Mouse (Mus musculus): Measurements from ENCODE around the gene Snrpf. TPM values are rescaled to one million over a fixed set of nuclear protein-coding genes. Genes with fewer than 3 reads are reported as not detected.

Snrpf gene
- total RNA-seq (2014; fragmentation: Nextera tagmentation) (53.5 and 54.7 TPM in 2 replicates), total RNA-seq (2017) (62.8 and 85.8 TPM in 2 replicates), polyA plus RNA-seq (2012) (138 and 149 TPM in 2 replicates)

DNA sequence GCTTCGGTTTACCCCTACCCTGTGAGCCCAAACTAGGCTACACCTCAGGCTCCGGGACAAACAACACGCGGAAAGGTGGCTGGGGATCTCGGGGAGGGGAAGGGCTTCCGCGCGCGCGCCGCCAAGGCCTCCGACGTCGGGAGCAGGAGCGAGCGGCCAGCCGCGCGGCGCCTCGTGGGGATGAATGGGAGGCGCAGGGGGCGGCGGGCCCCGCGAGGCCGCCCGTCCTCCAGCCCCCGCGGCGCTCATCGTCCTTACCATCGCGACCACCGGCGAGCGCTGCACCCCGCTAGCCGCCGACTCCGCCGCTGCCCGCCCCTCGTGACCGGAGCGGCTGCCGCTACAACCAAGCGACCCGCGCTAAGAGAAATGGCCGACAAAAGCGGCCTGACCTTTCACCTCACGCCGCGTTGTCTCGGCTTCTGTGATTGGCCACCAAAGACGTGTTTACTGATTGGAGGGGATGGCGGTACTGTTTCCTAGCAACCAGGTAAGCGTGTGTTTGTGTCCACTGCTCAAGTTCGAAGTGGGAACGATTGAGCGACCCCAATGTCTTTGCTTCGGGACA lies at the start of gene Snrpf:
Snrpf (minus strand) TSS at position 426 of the 568 bp plus-strand sequence.
- peak within 1 kb of the TSS; percentile 85 for H3K4me3 ChIP-seq (ENCODE audit: low read depth, low read length)
- peak; percentile 90 for DNase-seq (ENCODE audit: low spot score)
- H3K27me3 ChIP-seq (ENCODE audit: insufficient read depth, low read length) = peaks cover 2% of the 10 kb centered on the region; the same call in 1 of the 2 replicates
- TF ChIP-seq GATA1 (IDR thresholded peaks at IDR 0.05; ENCODE audit: borderline replicate concordance, low read length) (no peak), CTCF (IDR thresholded peaks at IDR 0.05; ENCODE audit: low read depth, low read length) (no peak), POLR2AphosphoS5 (IDR thresholded peaks at IDR 0.05; ENCODE audit: insufficient replicate concordance, low read depth, low read length) (no peak), GATA2 (IDR thresholded peaks at IDR 0.05; ENCODE audit: borderline replicate concordance, low read depth, low read length) (no peak), TAL1 (conservative IDR thresholded peaks at IDR 0.05; ENCODE audit: low read depth, low read length) (no peak)
- H3K4me1 ChIP-seq (ENCODE audit: insufficient read depth, low read depth, low read length) = peaks cover 27% of the 10 kb centered on the region
- peak; percentile 87 for ATAC-seq (ENCODE audit: extremely low read depth, insufficient number of reproducible peaks, low FRiP score, poor library complexity, severe bottlenecking)
- peaks cover 34% of the 10 kb centered on the region for H3K36me3 ChIP-seq (replicated peaks)
- H3K9me3 ChIP-seq (replicated peaks) = no peaks in the 10 kb centered on the region

- ATAC-seq (ENCODE audit: extremely low read depth, insufficient number of reproducible peaks, low FRiP score, poor library complexity, severe bottlenecking) = no peak
- H3K27me3 ChIP-seq (ENCODE audit: insufficient read depth, low read length) = peaks cover 6% of the 10 kb centered on the region; the same call in 1 of the 2 replicates
- TF ChIP-seq GATA1 (IDR thresholded peaks at IDR 0.05; ENCODE audit: borderline replicate concordance, low read length) = no peak
- TF ChIP-seq TAL1 (conservative IDR thresholded peaks at IDR 0.05; ENCODE audit: low read depth, low read length) = no peak
- no peak for TF ChIP-seq CTCF (IDR thresholded peaks at IDR 0.05; ENCODE audit: low read depth, low read length)
- no peak for TF ChIP-seq GATA2 (IDR thresholded peaks at IDR 0.05; ENCODE audit: borderline replicate concordance, low read depth, low read length)
- TF ChIP-seq POLR2AphosphoS5 (IDR thresholded peaks at IDR 0.05; ENCODE audit: insufficient replicate concordance, low read depth, low read length) = no peak
- DNase-seq (ENCODE audit: low spot score) = no peak
- no peaks in the 10 kb centered on the region for H3K4me1 ChIP-seq (ENCODE audit: insufficient read depth, low read depth, low read length)
- no peaks in the 10 kb centered on the region for H3K36me3 ChIP-seq (replicated peaks)
- no peak overlapping the region for H3K4me3 ChIP-seq (ENCODE audit: low read depth, low read length)
- H3K9me3 ChIP-seq (replicated peaks) = no peaks in the 10 kb centered on the region
Measured at GRCm38 (mm10) chr10:93635941-93636340, 46.4 kb upstream of the Snrpf start.

GRCm38 (mm10) chr10:93633971-93634370 lies 44.5 kb upstream of the Snrpf start:
- no peak for ATAC-seq (ENCODE audit: extremely low read depth, insufficient number of reproducible peaks, low FRiP score, poor library complexity, severe bottlenecking)
- TF ChIP-seq GATA1 (IDR thresholded peaks at IDR 0.05; ENCODE audit: borderline replicate concordance, low read length) = no peak
- 0 out of 2 replicates have a peak, but pooled peaks cover 2% of the 10 kb centered on the region for H3K27me3 ChIP-seq (ENCODE audit: insufficient read depth, low read length)
- no peaks in the 10 kb centered on the region for H3K4me1 ChIP-seq (ENCODE audit: insufficient read depth, low read depth, low read length)
- H3K9me3 ChIP-seq (replicated peaks) = no peaks in the 10 kb centered on the region
- DNase-seq (ENCODE audit: low spot score) = no peak
- H3K4me3 ChIP-seq (ENCODE audit: low read depth, low read length) = no peak overlapping the region
- H3K36me3 ChIP-seq (replicated peaks) = no peaks in the 10 kb centered on the region

GRCm38 (mm10) chr10:93633563-93633962 lies 44.1 kb upstream of the Snrpf start:
- no peaks in the 10 kb centered on the region for H3K9me3 ChIP-seq (replicated peaks)
- no peak for TF ChIP-seq CTCF (IDR thresholded peaks at IDR 0.05; ENCODE audit: low read depth, low read length)
- no peak for TF ChIP-seq GATA1 (IDR thresholded peaks at IDR 0.05; ENCODE audit: borderline replicate concordance, low read length)
- TF ChIP-seq TAL1 (conservative IDR thresholded peaks at IDR 0.05; ENCODE audit: low read depth, low read length) = no peak
- TF ChIP-seq GATA2 (IDR thresholded peaks at IDR 0.05; ENCODE audit: borderline replicate concordance, low read depth, low read length) = no peak
- no peak for TF ChIP-seq POLR2AphosphoS5 (IDR thresholded peaks at IDR 0.05; ENCODE audit: insufficient replicate concordance, low read depth, low read length)
- no peak for DNase-seq (ENCODE audit: low spot score)
- ATAC-seq (ENCODE audit: extremely low read depth, insufficient number of reproducible peaks, low FRiP score, poor library complexity, severe bottlenecking) = no peak
- no peak overlapping the region for H3K4me3 ChIP-seq (ENCODE audit: low read depth, low read length)
- 0 out of 2 replicates have a peak, but pooled peaks cover 2% of the 10 kb centered on the region for H3K27me3 ChIP-seq (ENCODE audit: insufficient read depth, low read length)
- no peaks in the 10 kb centered on the region for H3K4me1 ChIP-seq (ENCODE audit: insufficient read depth, low read depth, low read length)
- no peaks in the 10 kb centered on the region for H3K36me3 ChIP-seq (replicated peaks)

GRCm38 (mm10) chr10:93632086-93632485 lies 42.6 kb upstream of the Snrpf start:
- Histone ChIP-seq H3K36me3 (replicated peaks) (no peaks in the 10 kb centered on the region), H3K9me3 (replicated peaks) (no peaks in the 10 kb centered on the region), H3K4me1 (ENCODE audit: insufficient read depth, low read depth, low read length) (no peaks in the 10 kb centered on the region), H3K27me3 (ENCODE audit: insufficient read depth, low read length) (0 out of 2 replicates have a peak, but pooled peaks cover 2% of the 10 kb centered on the region), H3K4me3 (ENCODE audit: low read depth, low read length) (no peak overlapping the region)
- TF ChIP-seq TAL1 (conservative IDR thresholded peaks at IDR 0.05; ENCODE audit: low read depth, low read length) (no peak), GATA2 (IDR thresholded peaks at IDR 0.05; ENCODE audit: borderline replicate concordance, low read depth, low read length) (no peak), CTCF (IDR thresholded peaks at IDR 0.05; ENCODE audit: low read depth, low read length) (no peak)
- ATAC-seq (ENCODE audit: extremely low read depth, insufficient number of reproducible peaks, low FRiP score, poor library complexity, severe bottlenecking) (no peak), DNase-seq (ENCODE audit: low spot score) (no peak)

GRCm38 (mm10) chr10:93630310-93630709 lies 40.8 kb upstream of the Snrpf start:
- H3K9me3 ChIP-seq (replicated peaks) = no peaks in the 10 kb centered on the region
- no peak for DNase-seq (ENCODE audit: low spot score)
- H3K27me3 ChIP-seq (ENCODE audit: insufficient read depth, low read length) = 0 out of 2 replicates have a peak, but pooled peaks cover 2% of the 10 kb centered on the region
- no peaks in the 10 kb centered on the region for H3K36me3 ChIP-seq (replicated peaks)
- no peak overlapping the region for H3K4me3 ChIP-seq (ENCODE audit: low read depth, low read length)
- TF ChIP-seq TAL1 (conservative IDR thresholded peaks at IDR 0.05; ENCODE audit: low read depth, low read length) (no peak), POLR2AphosphoS5 (IDR thresholded peaks at IDR 0.05; ENCODE audit: insufficient replicate concordance, low read depth, low read length) (no peak), GATA2 (IDR thresholded peaks at IDR 0.05; ENCODE audit: borderline replicate concordance, low read depth, low read length) (no peak), GATA1 (IDR thresholded peaks at IDR 0.05; ENCODE audit: borderline replicate concordance, low read length) (no peak)
- H3K4me1 ChIP-seq (ENCODE audit: insufficient read depth, low read depth, low read length) = no peaks in the 10 kb centered on the region
- no peak for ATAC-seq (ENCODE audit: extremely low read depth, insufficient number of reproducible peaks, low FRiP score, poor library complexity, severe bottlenecking)

All from G1E (cell line).